Mouse (Mus musculus): ENCODE results near the gene Tmod2.

GRCm38 (mm10) chr9:75559512-75560012 lies 51.6 kb downstream of the Tmod2 start, which contains the start of gene Tmod3:
- TF ChIP-seq CTCF (IDR thresholded peaks at IDR 0.05; ENCODE audit: insufficient read depth, low read length) (no peak), POLR2A (IDR thresholded peaks at IDR 0.05; ENCODE audit: borderline replicate concordance, extremely low read depth, low read depth, low read length) (peak; percentile 97)

Data from lung, adult 2 months (tissue).